Comparison of ENCODE assay signal across 8 mouse cellular contexts in genomic region chr19:27429745-27430251, GRCm38 (mm10). TPM values are rescaled to one million over a fixed set of nuclear protein-coding genes. Genes with fewer than 3 reads are reported as not detected.
A peak's percentile ranks its signal among the peaks of the same experiment; 100 is the strongest.
DNase-seq lines count a peak whose midpoint lies in the region; ATAC-seq lines count a peak whose summit lies in the region.

Gene Pum3, minus strand, starts transcription at chr19:27429825.

- H3K27me3 ChIP-seq in intestine, embryonic 14.5 days (replicated peaks; ENCODE audit: control insufficient read depth, insufficient read depth, low read length) = no peaks in the 10 kb centered on the region

- intact Hi-C loops in left cerebral cortex, postnatal 14 days (cut with DNase I) = loop anchor here (5.0 to 10.0 kb wide), 4 partner anchors 177 to 697 kb away; no protein-coding TSS in a partner anchor

- H3K9me3 ChIP-seq in intestine, embryonic 14.5 days (ENCODE audit: control insufficient read depth, low read length) = no peaks in the 10 kb centered on the region

- ATAC-seq in intestine, embryonic 14.5 days (replicated peaks; ENCODE audit: low FRiP score, low TSS enrichment, low read depth) = peak; percentile 96

- peak within 1 kb of the TSS; percentile 72 for H3K4me2 ChIP-seq in intestine, embryonic 14.5 days (ENCODE audit: low read length)

- H3K4me1 ChIP-seq in intestine, embryonic 14.5 days (replicated peaks; ENCODE audit: control insufficient read depth, insufficient read depth, low read length) = peaks cover 14% of the 10 kb centered on the region

- peak; percentile 89 for DNase-seq in adrenal gland, adult 18-20 months (ENCODE audit: low spot score in 2 of 2)
- DNase-seq in embryo, embryonic 11 days = peak; percentile 98
- peak; percentile 98 for DNase-seq in gastrocnemius, postnatal 25 days
- peak; percentile 95 for DNase-seq in intestine, embryonic 14.5 days (ENCODE audit: low spot score)
- DNase-seq in left cerebral cortex, postnatal 14 days (ENCODE audit: low spot score in 2 of 2) = peak; percentile 99
- DNase-seq in mesoderm, embryonic 11.5 days (ENCODE audit: low read depth, low spot score) = peak; percentile 99
- peak; percentile 98 for DNase-seq in right cerebral cortex, postnatal 36 days (ENCODE audit: low spot score in 2 of 2)
- DNase-seq in yolk sac, embryonic 10.5 days (ENCODE audit: low spot score) = peak; percentile 98

- WGBS in intestine, embryonic 14.5 days = under 1% methylated on average over 40 of the region's 40 CpGs

- H3K4me3 ChIP-seq in intestine, embryonic 14.5 days (ENCODE audit: low read depth, low read length) = peak within 1 kb of the TSS; percentile 97

- peak within 1 kb of the TSS; percentile 85 for H3K27ac ChIP-seq in intestine, embryonic 14.5 days (ENCODE audit: low read depth)

- peaks cover 15% of the 10 kb centered on the region for H3K36me3 ChIP-seq in intestine, embryonic 14.5 days (ENCODE audit: control insufficient read depth, insufficient read depth, low read length)

- H3K9ac ChIP-seq in intestine, embryonic 14.5 days (ENCODE audit: low read length) = peak within 1 kb of the TSS; percentile 72

RNA-seq across cellular contexts. Expression of gene Pum3, which starts in this region (rescaled TPM):
- 100 to 1,000 TPM in 1 of 2 experiments, 10 to 100 TPM in 1; 92.1 to 112 TPM for total RNA-seq in adrenal gland, adult 18-20 months (2021)
- total RNA-seq in gastrocnemius, postnatal 25 days (2021) = 10 to 100 TPM; 20.6 to 25.1 TPM
- polyA plus RNA-seq in intestine, embryonic 14.5 days (2014; fragmentation: Nextera tagmentation; extraction: Ambion mirVana) = 74.5 and 78.9 TPM in 2 replicates
- total RNA-seq in left cerebral cortex, postnatal 14 days (2021) = 10 to 100 TPM; 61.1 to 67.3 TPM

Comparison
In these comparisons a context has a peak if more than half of its experiments do, and no peak if none do; other contexts are left out.
1. Peak in every context shown above with its lines: DNase-seq, ATAC-seq, H3K4me3 ChIP-seq and H3K27ac ChIP-seq.